Mouse (Mus musculus): ENCODE data around the gene Tdp2. TPM values are rescaled to one million over a fixed set of nuclear protein-coding genes. Genes with fewer than 3 reads are reported as not detected.
A peak's percentile ranks its signal among the peaks of the same experiment; 100 is the strongest.

The Tdp2 gene
- total and polyA plus RNA-seq, 3 experiments = 33.1 to 45.3 TPM; not detected in 1

- no peak overlapping the region for H3K4me3 ChIP-seq (ENCODE audit: control insufficient read depth in 1 of 2, insufficient read depth in 1 of 2, low read depth in 2 of 2, low read length in 2 of 2)
- no peaks in the 10 kb centered on the region for H3K27me3 ChIP-seq (ENCODE audit: control insufficient read depth in 1 of 2, insufficient read depth in 2 of 2, low read length in 2 of 2)
- no peak for DNase-seq (ENCODE audit: low read depth, low spot score)
- H3K9ac ChIP-seq (ENCODE audit: control insufficient read depth, low read depth, low read length, poor library complexity, severe bottlenecking) = no peak overlapping the region
- TF ChIP-seq GATA1 (IDR thresholded peaks at IDR 0.05; ENCODE audit: low read depth, low read length) (no peak), HCFC1 (IDR thresholded peaks at IDR 0.05; ENCODE audit: low read depth, low read length) (no peak), MAFK (IDR thresholded peaks at IDR 0.05; ENCODE audit: borderline replicate concordance, low read depth, low read length) (no peak), NRF1 (IDR thresholded peaks at IDR 0.05; ENCODE audit: insufficient read depth, low read depth, low read length, poor library complexity, severe bottlenecking) (no peak), BHLHE40 (IDR thresholded peaks at IDR 0.05; ENCODE audit: borderline replicate concordance, low read depth, low read length) (no peak), MYC (IDR thresholded peaks at IDR 0.05; ENCODE audit: low read depth, low read length) (no peak), MAX (IDR thresholded peaks at IDR 0.05; ENCODE audit: low read length) (no peak), ZKSCAN1 (IDR thresholded peaks at IDR 0.05; ENCODE audit: low read depth, low read length) (no peak), POLR2A (IDR thresholded peaks at IDR 0.05; ENCODE audit: control insufficient read depth in 1 of 2, insufficient read depth in 1 of 2, low read depth in 1 of 2, low read length in 2 of 2, poor library complexity in 1 of 2) (no peak), ZMIZ1 (IDR thresholded peaks at IDR 0.05; ENCODE audit: low read depth, low read length) (no peak), NELFE (IDR thresholded peaks at IDR 0.05; ENCODE audit: low read depth, low read length) (no peak), CHD2 (IDR thresholded peaks at IDR 0.05; ENCODE audit: low read length) (no peak), TCF12 (IDR thresholded peaks at IDR 0.05; ENCODE audit: low read depth, low read length) (no peak), SIN3A (IDR thresholded peaks at IDR 0.05; ENCODE audit: low read length) (no peak), MXI1 (IDR thresholded peaks at IDR 0.05; ENCODE audit: low read depth, low read length) (no peak), EP300 (IDR thresholded peaks at IDR 0.05; ENCODE audit: low read depth in 1 of 2, low read length in 2 of 2) (no peak)
- H3K4me1 ChIP-seq (ENCODE audit: control insufficient read depth in 1 of 2, insufficient read depth in 2 of 2, low read length in 2 of 2) = peaks cover 4 to 19% of the 10 kb centered on the region in 2 experiments
- H3K27ac ChIP-seq (ENCODE audit: control insufficient read depth, low read depth, low read length) = no peak overlapping the region
- no peaks in the 10 kb centered on the region for H3K9me3 ChIP-seq (replicated peaks; ENCODE audit: insufficient read depth, low read length)
- peaks cover 0 to 10% of the 10 kb centered on the region in 2 experiments; a peak in 2 of 4 replicates for H3K36me3 ChIP-seq (ENCODE audit: control insufficient read depth in 1 of 2, insufficient read depth in 2 of 2, low read length in 2 of 2)
- no peaks in the 10 kb centered on the region for H3K79me2 ChIP-seq (ENCODE audit: control insufficient read depth, insufficient read depth, low read length, poor library complexity)
Observed at GRCm38 (mm10) chr13:24787477-24787876, 44.0 kb upstream of the Tdp2 start.

GRCm38 (mm10) chr13:24791349-24791748 is 40.1 kb upstream of the Tdp2 start:
- no peak overlapping the region for H3K27ac ChIP-seq (ENCODE audit: control insufficient read depth, low read depth, low read length)
- peak; percentile 54 for DNase-seq (ENCODE audit: low read depth, low spot score)
- no peak overlapping the region for H3K4me3 ChIP-seq (ENCODE audit: control insufficient read depth in 1 of 2, insufficient read depth in 1 of 2, low read depth in 2 of 2, low read length in 2 of 2)
- H3K9ac ChIP-seq (ENCODE audit: control insufficient read depth, low read depth, low read length, poor library complexity, severe bottlenecking) = no peak overlapping the region
- peaks cover 0 to 7% of the 10 kb centered on the region in 2 experiments; a peak in 2 of 4 replicates for H3K4me1 ChIP-seq (ENCODE audit: control insufficient read depth in 1 of 2, insufficient read depth in 2 of 2, low read length in 2 of 2)
- no peaks in the 10 kb centered on the region for H3K79me2 ChIP-seq (ENCODE audit: control insufficient read depth, insufficient read depth, low read length, poor library complexity)
- H3K27me3 ChIP-seq (ENCODE audit: control insufficient read depth in 1 of 2, insufficient read depth in 2 of 2, low read length in 2 of 2) = no peaks in the 10 kb centered on the region; a peak in 1 of 4 replicates
- no peaks in the 10 kb centered on the region for H3K9me3 ChIP-seq (replicated peaks; ENCODE audit: insufficient read depth, low read length)
- no peak for TF ChIP-seq UBTF (IDR thresholded peaks at IDR 0.05; ENCODE audit: borderline replicate concordance, insufficient read depth, low read depth, low read length)
- TF ChIP-seq HCFC1 (IDR thresholded peaks at IDR 0.05; ENCODE audit: low read depth, low read length) = no peak
- TF ChIP-seq TAL1 (IDR thresholded peaks at IDR 0.05; ENCODE audit: low read length) = peak; percentile 33
- no peak for TF ChIP-seq MAZ (IDR thresholded peaks at IDR 0.05; ENCODE audit: low read depth, low read length)
- no peak for TF ChIP-seq ELF1 (IDR thresholded peaks at IDR 0.05; ENCODE audit: low read depth, low read length)
- peaks cover 0 to 7% of the 10 kb centered on the region in 2 experiments; a peak in 2 of 4 replicates for H3K36me3 ChIP-seq (ENCODE audit: control insufficient read depth in 1 of 2, insufficient read depth in 2 of 2, low read length in 2 of 2)
